Mouse (Mus musculus): ENCODE data around the gene Mast1.

Gene Mast1

GRCm38 (mm10) chr8:84973803-84974542, 36.8 kb upstream of the Mast1 start:
- DNase-seq (ENCODE audit: low read depth, low spot score) = no peak

GRCm38 (mm10) chr8:84973079-84973478, 35.9 kb upstream of the Mast1 start:
- DNase-seq (ENCODE audit: low read depth, low spot score) = no peak

GRCm38 (mm10) chr8:84970913-84971312, 33.8 kb upstream of the Mast1 start:
- DNase-seq (ENCODE audit: low read depth, low spot score) = no peak

GRCm38 (mm10) chr8:84970135-84970790, 33.1 kb upstream of the Mast1 start:
- DNase-seq (ENCODE audit: low read depth, low spot score) = no peak

- no peak for DNase-seq (ENCODE audit: low read depth, low spot score)
Measured at GRCm38 (mm10) chr8:84969241-84970134, 32.3 kb upstream of the Mast1 start, which contains the start of the genes Gm49661, Prdx2 and Rnaseh2a. Gene Gm49661, minus strand, starts transcription at chr8:84969433. Gene Prdx2, plus strand, starts transcription at chr8:84969587. Gene Rnaseh2a, minus strand, starts transcription at chr8:84969767.

- no peak for DNase-seq (ENCODE audit: low read depth, low spot score)
Measured at GRCm38 (mm10) chr8:84968650-84969049, 31.5 kb upstream of the Mast1 start.

- DNase-seq (ENCODE audit: low read depth, low spot score) = no peak
Measured at GRCm38 (mm10) chr8:84967532-84968304, 30.6 kb upstream of the Mast1 start.

GRCm38 (mm10) chr8:84966603-84967002, 29.4 kb upstream of the Mast1 start:
- DNase-seq (ENCODE audit: low read depth, low spot score) = no peak

- peak; percentile 97 for DNase-seq (ENCODE audit: low read depth, low spot score)
Measured at GRCm38 (mm10) chr8:84965731-84966291, 28.7 kb upstream of the Mast1 start.

GRCm38 (mm10) chr8:84963952-84964351, 26.8 kb upstream of the Mast1 start:
- no peak for DNase-seq (ENCODE audit: low read depth, low spot score)

GRCm38 (mm10) chr8:84959811-84960210, 22.7 kb upstream of the Mast1 start:
- no peak for DNase-seq (ENCODE audit: low read depth, low spot score)

GRCm38 (mm10) chr8:84956768-84957167, 19.6 kb upstream of the Mast1 start:
- DNase-seq (ENCODE audit: low read depth, low spot score) = peak; percentile 56

- DNase-seq (ENCODE audit: low read depth, low spot score) = no peak
Measured at GRCm38 (mm10) chr8:84952612-84953255, 15.6 kb upstream of the Mast1 start.

- no peak for DNase-seq (ENCODE audit: low read depth, low spot score)
Measured at GRCm38 (mm10) chr8:84949753-84950152, 12.6 kb upstream of the Mast1 start.

GRCm38 (mm10) chr8:84947241-84947545, 10.0 kb upstream of the Mast1 start:
- no peak for DNase-seq (ENCODE audit: low read depth, low spot score)

- DNase-seq (ENCODE audit: low read depth, low spot score) = no peak
Measured at GRCm38 (mm10) chr8:84946528-84947240, 9.5 kb upstream of the Mast1 start, which contains the start of gene Rtbdn. Gene Rtbdn, plus strand, starts transcription at chr8:84946991.

- DNase-seq (ENCODE audit: low read depth, low spot score) = no peak
Measured at GRCm38 (mm10) chr8:84945633-84946527, 8.7 kb upstream of the Mast1 start.

GRCm38 (mm10) chr8:84945235-84945632, 8.1 kb upstream of the Mast1 start:
- peak; percentile 93 for DNase-seq (ENCODE audit: low read depth, low spot score)

Data from telencephalon, adult 2 months (tissue).